Mouse (Mus musculus) 3T3-L1 (cell line): ENCODE measurements around the gene Pla2g2e.
A peak's percentile ranks its signal among the peaks of the same experiment; 100 is the strongest.
"Not testable (repeated sequence)": the region's sequence is repeated elsewhere in the genome, so short reads cannot be mapped to it uniquely, and the experiment has no call there.

Source experiments
- DNase-seq: peaks from one replicate; pipeline ENCODE4 v3.0.0-alpha.2; 2015; ENCODE audit warnings: low read depth, low spot score

The Pla2g2e gene

DNA sequence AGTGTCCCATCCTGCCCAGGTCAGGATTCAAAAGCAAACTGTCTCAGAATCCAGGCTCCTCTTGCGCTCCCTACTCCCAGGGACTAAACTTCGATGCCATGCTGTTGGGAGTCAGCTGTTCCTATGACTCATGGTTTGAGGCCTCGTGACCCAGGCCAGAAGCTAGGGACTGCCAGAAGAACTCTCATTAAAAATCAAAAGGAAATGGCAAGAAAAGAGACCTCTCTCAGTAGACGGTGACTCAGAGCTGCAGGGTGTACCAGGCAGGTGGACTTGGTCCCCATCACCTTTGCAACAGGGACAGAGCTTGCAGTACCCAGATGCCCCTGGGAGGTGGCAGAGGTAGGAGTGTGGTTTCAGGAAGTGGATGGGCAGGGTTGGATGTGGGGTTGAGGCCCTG lies at the start of gene Pla2g2e:
Gene Pla2g2e (plus strand): TSS at position 212 of the 400 bp plus-strand sequence.
- DNase-seq = peak; percentile 75

GRCm38 (mm10) chr4:138839806-138840205 lies 37.9 kb upstream of the Pla2g2e start:
- DNase-seq = no peak

- no peak for DNase-seq
These were observed 37.0 kb upstream of the Pla2g2e start for GRCm38 (mm10) chr4:138840726-138841125.

DNA sequence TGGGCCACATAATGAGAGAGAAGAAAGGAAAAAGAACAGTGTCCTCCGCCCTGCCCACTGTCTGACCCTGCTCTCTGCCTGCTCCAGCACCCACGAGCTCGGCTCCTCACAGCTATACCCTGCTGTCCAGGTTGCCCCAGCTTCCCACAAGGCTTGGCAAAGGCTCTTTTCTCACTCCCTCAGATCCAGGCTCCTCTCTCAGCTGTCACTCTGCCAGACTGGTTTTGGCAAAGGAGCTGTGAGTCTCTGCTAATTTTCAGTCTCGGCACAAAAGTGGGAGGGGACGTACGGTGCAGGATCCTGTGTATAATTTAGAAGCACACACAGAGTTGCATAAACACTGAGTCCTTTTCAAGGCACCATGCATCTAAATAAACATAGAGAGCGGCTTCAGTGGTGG lies 36.4 kb upstream of the Pla2g2e start:
- DNase-seq = no peak

GRCm38 (mm10) chr4:138851463-138851862 lies 26.3 kb upstream of the Pla2g2e start:
- peak; percentile 75 for DNase-seq

DNA sequence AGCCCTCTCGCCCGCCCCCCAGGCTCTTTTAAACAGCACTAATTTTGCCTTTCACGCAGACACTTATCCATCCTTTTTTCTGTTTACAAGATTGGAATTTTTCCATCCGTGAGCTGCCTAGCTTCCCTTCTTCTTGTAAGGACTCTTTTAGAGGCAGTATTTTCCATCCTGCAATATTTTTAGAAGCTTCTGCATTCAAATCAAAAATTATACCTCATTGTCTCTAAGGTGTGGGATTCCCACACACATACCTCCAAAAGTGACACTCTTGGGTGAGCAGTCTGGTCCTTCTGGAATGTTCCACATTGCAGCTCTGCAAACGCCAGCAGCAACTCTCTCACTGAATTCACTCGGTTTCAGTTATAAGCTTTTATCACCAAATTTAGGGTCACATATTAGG lies 24.8 kb upstream of the Pla2g2e start:
- DNase-seq = no peak

- no peak for DNase-seq
These were observed 22.6 kb upstream of the Pla2g2e start for GRCm38 (mm10) chr4:138855092-138855632.

DNA sequence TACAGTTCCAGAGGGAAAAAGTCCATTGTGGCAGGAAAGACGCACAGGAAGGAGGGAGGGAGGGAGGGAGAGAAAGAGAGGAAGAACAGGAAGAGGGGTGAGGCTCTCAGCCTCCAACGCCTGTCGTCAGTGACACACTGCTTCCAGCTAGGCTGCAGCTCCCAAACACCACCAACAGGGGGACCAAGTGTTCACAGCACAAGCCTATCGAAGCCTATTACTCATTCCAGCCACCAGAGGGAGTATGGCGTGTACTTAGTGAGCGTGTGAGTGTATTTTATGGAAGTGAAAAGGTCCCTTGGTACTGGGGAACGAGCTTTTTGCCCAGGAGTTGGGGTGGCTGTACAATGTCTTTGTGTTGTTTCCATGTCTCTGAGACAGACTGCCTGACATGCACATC lies 21.3 kb upstream of the Pla2g2e start:
- peak; percentile 81 for DNase-seq

DNA sequence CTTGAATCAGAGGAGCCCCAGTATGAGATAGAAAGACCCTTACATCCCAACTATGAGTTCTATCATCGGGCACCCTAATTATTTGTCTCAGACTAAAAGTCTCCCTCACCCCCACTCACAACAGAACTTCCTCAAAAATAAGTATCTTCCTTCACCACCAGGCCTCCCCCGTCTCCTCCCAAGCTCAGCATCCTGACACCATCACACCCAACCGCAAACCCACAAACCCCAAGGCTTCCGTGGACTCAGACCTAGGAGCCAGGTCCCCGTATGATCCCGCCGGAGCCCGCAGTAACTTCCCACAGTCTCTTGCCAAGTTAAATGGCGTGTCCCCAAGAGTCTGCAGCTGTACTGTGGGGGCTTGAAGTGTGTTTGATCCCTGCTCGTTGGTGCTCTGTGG lies 20.2 kb upstream of the Pla2g2e start:
- DNase-seq = no peak

GRCm38 (mm10) chr4:138858446-138858845 lies 19.3 kb upstream of the Pla2g2e start:
- no peak for DNase-seq

- DNase-seq = no peak
These were observed 18.5 kb upstream of the Pla2g2e start for GRCm38 (mm10) chr4:138859245-138859644.

DNA sequence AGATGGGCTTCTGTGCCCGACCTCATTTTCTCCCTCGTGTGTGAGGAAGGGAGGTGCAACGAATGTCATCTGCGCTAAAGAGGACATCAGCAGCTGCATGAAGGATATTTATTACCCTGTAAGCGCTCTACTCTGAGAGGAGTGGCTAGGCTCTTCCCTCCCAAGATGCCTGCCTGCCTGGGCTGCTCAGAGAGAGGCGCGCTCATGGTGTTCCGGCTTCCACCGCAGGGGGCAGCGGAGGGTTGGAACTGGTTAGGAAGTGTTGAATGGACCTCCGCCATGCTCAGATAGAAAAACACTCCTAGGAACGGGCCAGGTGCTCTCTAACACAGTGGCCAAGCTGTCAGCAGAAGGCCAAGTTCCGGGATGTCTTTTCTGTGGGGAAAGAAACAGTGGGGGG lies 18.0 kb upstream of the Pla2g2e start:
- no peak for DNase-seq

- no peak for DNase-seq
These were observed 14.3 kb upstream of the Pla2g2e start, which contains the start of gene Pla2g5 for GRCm38 (mm10) chr4:138863344-138863998. TSS of gene Pla2g5 (minus strand) at chr4:138863482.

- DNase-seq = no peak
These were observed 12.7 kb upstream of the Pla2g2e start for GRCm38 (mm10) chr4:138865092-138865491.

GRCm38 (mm10) chr4:138865991-138866390 lies 11.8 kb upstream of the Pla2g2e start:
- no peak for DNase-seq

- peak; percentile 89 for DNase-seq
These were observed 11.3 kb upstream of the Pla2g2e start for GRCm38 (mm10) chr4:138866413-138866812.

- DNase-seq = no peak
These were observed 9.1 kb upstream of the Pla2g2e start for GRCm38 (mm10) chr4:138868666-138869065.

- no peak for DNase-seq
These were observed 3.9 kb upstream of the Pla2g2e start, which contains the start of gene Gm13030 for GRCm38 (mm10) chr4:138873864-138874263. TSS of gene Gm13030 (minus strand) at chr4:138873964.

DNA sequence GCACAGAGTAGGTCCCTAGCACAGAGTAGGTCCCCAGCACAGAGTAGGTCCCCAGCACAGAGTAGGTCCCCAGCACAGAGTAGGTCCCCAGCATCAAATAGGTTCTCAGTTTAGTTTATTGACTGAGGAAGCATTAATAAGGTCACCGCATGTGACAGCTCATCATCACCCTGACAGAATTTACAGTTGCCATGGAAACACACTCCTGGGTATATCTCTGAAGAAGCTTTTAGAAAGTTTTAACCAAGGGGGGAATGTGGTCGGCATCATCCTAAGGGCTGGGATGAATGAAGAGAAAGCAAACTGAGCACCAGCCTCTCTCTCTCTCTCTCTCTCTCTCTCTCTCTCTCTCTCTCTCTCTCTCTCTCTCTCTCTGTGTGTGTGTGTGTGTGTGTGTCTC lies 2.5 kb upstream of the Pla2g2e start:
- DNase-seq = not testable (repeated sequence)

DNA sequence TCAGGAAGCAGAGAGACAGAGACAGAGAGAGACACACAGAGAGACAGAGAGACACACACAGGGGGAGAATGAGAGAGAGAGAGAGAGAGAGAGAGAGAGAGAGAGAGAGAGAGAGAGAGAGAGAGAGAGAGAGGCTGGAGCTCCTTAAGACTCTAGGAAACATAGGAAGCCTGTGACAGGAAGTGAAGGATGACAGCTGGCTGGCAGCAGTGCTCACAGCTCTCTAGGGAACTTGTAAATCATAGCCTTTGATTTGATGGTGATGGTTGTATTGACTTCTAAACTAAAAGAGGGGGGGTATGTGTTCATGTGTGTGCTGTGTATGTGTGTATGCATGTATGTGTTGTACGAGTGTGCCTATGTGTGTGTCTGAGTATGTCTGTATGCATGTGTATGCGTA lies 1.8 kb upstream of the Pla2g2e start:
- no peak for DNase-seq

- no peak for DNase-seq
These were observed 1.0 kb downstream of the Pla2g2e start for GRCm38 (mm10) chr4:138878783-138879182.

- no peak for DNase-seq
These were observed 2.1 kb downstream of the Pla2g2e start for GRCm38 (mm10) chr4:138879808-138880207.

DNA sequence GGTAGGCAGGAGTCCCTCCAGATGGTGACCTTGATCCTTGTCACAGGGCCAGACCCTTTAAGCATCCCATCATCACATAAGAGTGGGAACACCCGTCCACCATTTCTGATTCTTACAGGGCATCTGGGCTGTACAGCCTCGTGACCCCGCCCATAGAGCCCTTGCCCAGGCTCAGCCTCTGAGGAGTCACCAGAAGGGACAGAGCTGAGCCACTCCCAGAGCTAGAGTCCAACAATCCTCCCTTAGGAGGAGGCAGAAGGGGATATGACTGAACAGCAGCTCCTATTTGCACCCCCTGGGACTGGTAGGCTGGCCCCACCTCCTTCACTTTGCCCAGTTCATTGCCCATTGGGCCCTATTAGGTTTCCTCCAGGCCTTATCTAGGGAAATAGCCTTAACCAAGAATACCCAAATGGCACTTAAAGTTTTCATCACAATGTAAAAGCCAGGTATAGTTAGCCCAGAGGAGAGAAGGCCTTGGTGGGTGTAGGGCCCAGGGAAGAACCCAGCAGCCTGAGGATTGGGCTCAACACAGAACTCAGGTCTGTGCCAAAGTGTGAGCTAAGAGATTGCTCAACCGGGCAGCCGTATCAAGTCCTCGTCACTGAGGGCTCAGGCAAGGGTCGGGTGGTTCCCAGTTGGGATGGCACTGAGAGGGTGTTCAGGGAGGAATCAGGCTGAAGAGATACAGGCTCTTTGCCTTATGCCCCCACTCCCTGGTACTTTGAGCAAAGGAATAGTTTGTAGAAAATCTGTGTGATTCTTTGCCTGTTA lies 3.3 kb downstream of the Pla2g2e start:
- DNase-seq = no peak
